Mouse (Mus musculus): ENCODE measurements around the gene Msh4. TPM values are rescaled to one million over a fixed set of nuclear protein-coding genes. Genes with fewer than 3 reads are reported as not detected.

Msh4 gene
- polyA plus RNA-seq, 1 experiment from 2014 or later, result 0.13 TPM

GRCm38 (mm10) chr3:153823671-153824515 is 82.0 kb downstream of the Msh4 start:
- no peak for ATAC-seq (ENCODE audit: low FRiP score)
- Histone ChIP-seq H3K27me3 (replicated peaks) (no peaks in the 10 kb centered on the region), H3K9me3 (replicated peaks) (no peaks in the 10 kb centered on the region), H3K4me2 (no peak overlapping the region), H3K4me3 (replicated peaks) (no peak overlapping the region), H3K9ac (replicated peaks) (no peak overlapping the region), H3K36me3 (no peaks in the 10 kb centered on the region), H3K4me1 (no peaks in the 10 kb centered on the region), H3K27ac (replicated peaks) (no peak overlapping the region)
- 55% methylated on average over 11 of the region's 11 CpGs for WGBS

GRCm38 (mm10) chr3:153819438-153819837 is 86.5 kb downstream of the Msh4 start:
- 59% methylated on average over 9 of the region's 9 CpGs for WGBS
- Histone ChIP-seq H3K27me3 (replicated peaks) (no peaks in the 10 kb centered on the region), H3K4me3 (replicated peaks) (no peak overlapping the region), H3K9me3 (replicated peaks) (no peaks in the 10 kb centered on the region), H3K4me2 (no peak overlapping the region), H3K36me3 (no peaks in the 10 kb centered on the region), H3K4me1 (no peaks in the 10 kb centered on the region), H3K9ac (replicated peaks) (no peak overlapping the region), H3K27ac (replicated peaks) (no peak overlapping the region)
- ATAC-seq (ENCODE audit: low FRiP score), result no peak

GRCm38 (mm10) chr3:153818723-153819122 is 87.2 kb downstream of the Msh4 start:
- Histone ChIP-seq H3K9ac (replicated peaks) (no peak overlapping the region), H3K27me3 (replicated peaks) (no peaks in the 10 kb centered on the region), H3K27ac (replicated peaks) (no peak overlapping the region), H3K36me3 (no peaks in the 10 kb centered on the region), H3K4me2 (no peak overlapping the region), H3K9me3 (replicated peaks) (no peaks in the 10 kb centered on the region), H3K4me3 (replicated peaks) (no peak overlapping the region), H3K4me1 (no peaks in the 10 kb centered on the region)
- ATAC-seq (ENCODE audit: low FRiP score), result no peak
- 98% methylated on average over 3 of the region's 3 CpGs for WGBS

- Histone ChIP-seq H3K27me3 (replicated peaks) (no peaks in the 10 kb centered on the region), H3K27ac (replicated peaks) (no peak overlapping the region), H3K4me2 (no peak overlapping the region), H3K4me1 (no peaks in the 10 kb centered on the region), H3K9ac (replicated peaks) (no peak overlapping the region), H3K36me3 (no peaks in the 10 kb centered on the region), H3K4me3 (replicated peaks) (no peak overlapping the region), H3K9me3 (replicated peaks) (no peaks in the 10 kb centered on the region)
- 81% methylated on average over 9 of the region's 9 CpGs for whole genome bisulfite sequencing
- no peak for ATAC-seq (ENCODE audit: low FRiP score)
Measured at GRCm38 (mm10) chr3:153817376-153817890, 88.5 kb downstream of the Msh4 start.

- no peaks in the 10 kb centered on the region for H3K9me3 ChIP-seq (replicated peaks)
- peaks cover 6% of the 10 kb centered on the region; the same call in 1 of the 2 replicates for H3K4me1 ChIP-seq
- H3K27ac ChIP-seq (replicated peaks), result no peak overlapping the region
- no peak overlapping the region for H3K4me3 ChIP-seq (replicated peaks)
- no peaks in the 10 kb centered on the region for H3K36me3 ChIP-seq
- no peaks in the 10 kb centered on the region for H3K27me3 ChIP-seq (replicated peaks)
- 94% methylated on average over 8 of the region's 8 CpGs for WGBS
- H3K4me2 ChIP-seq, result no peak overlapping the region
- H3K9ac ChIP-seq (replicated peaks), result no peak overlapping the region
- ATAC-seq (ENCODE audit: low FRiP score), result no peak
Measured at GRCm38 (mm10) chr3:153814026-153814425, 91.9 kb downstream of the Msh4 start.

GRCm38 (mm10) chr3:153808406-153808805 is 97.5 kb downstream of the Msh4 start:
- no peaks in the 10 kb centered on the region for H3K36me3 ChIP-seq
- peaks cover 12% of the 10 kb centered on the region for H3K4me1 ChIP-seq
- no peaks in the 10 kb centered on the region for H3K27me3 ChIP-seq (replicated peaks)
- H3K4me2 ChIP-seq, result no peak overlapping the region
- no peak overlapping the region for H3K27ac ChIP-seq (replicated peaks)
- H3K9ac ChIP-seq (replicated peaks), result no peak overlapping the region
- H3K9me3 ChIP-seq (replicated peaks), result no peaks in the 10 kb centered on the region
- H3K4me3 ChIP-seq (replicated peaks), result no peak overlapping the region
- ATAC-seq (ENCODE audit: low FRiP score), result no peak
- 87% methylated on average over 13 of the region's 13 CpGs for whole genome bisulfite sequencing

- H3K4me2 ChIP-seq, result no peak overlapping the region
- H3K27ac ChIP-seq (replicated peaks), result no peak overlapping the region
- H3K36me3 ChIP-seq, result no peaks in the 10 kb centered on the region
- no peak overlapping the region for H3K9ac ChIP-seq (replicated peaks)
- no peak for ATAC-seq (ENCODE audit: low FRiP score)
- H3K4me1 ChIP-seq, result peaks cover 12% of the 10 kb centered on the region
- no peaks in the 10 kb centered on the region for H3K27me3 ChIP-seq (replicated peaks)
- H3K4me3 ChIP-seq (replicated peaks), result no peak overlapping the region
- WGBS, result 86% methylated on average over 9 of the region's 9 CpGs
- no peaks in the 10 kb centered on the region for H3K9me3 ChIP-seq (replicated peaks)
Measured at GRCm38 (mm10) chr3:153807444-153808149, 98.3 kb downstream of the Msh4 start.

Other genes with a start within 250 kb of the Msh4 start
- gene St6galnac3, start 181.0 kb downstream of the Msh4 start, polyA plus RNA-seq (2015; fragmentation: Nextera tagmentation; extraction: Ambion mirVana), result 23.0 and 23.5 TPM in 2 replicates
- gene Asb17, start 61.9 kb downstream of the Msh4 start, polyA plus RNA-seq (2015; fragmentation: Nextera tagmentation; extraction: Ambion mirVana), result not detected in 2 replicates
- 53.7 TPM in 2 replicates for gene Rabggtb, start 6.9 kb upstream of the Msh4 start, polyA plus RNA-seq (2015; fragmentation: Nextera tagmentation; extraction: Ambion mirVana)
- gene Acadm, start 38.5 kb upstream of the Msh4 start, polyA plus RNA-seq (2015; fragmentation: Nextera tagmentation; extraction: Ambion mirVana), result 59.3 and 68.0 TPM in 2 replicates
- gene Slc44a5, start 67.3 kb upstream of the Msh4 start, polyA plus RNA-seq (2015; fragmentation: Nextera tagmentation; extraction: Ambion mirVana), result 5.1 and 5.7 TPM in 2 replicates

Data from neural tube, embryonic 15.5 days (tissue).